Mouse (Mus musculus) mammary gland, adult 2 months (tissue): ENCODE data around the gene Acod1. TPM values are rescaled to one million over a fixed set of nuclear protein-coding genes. Genes with fewer than 3 reads are reported as not detected.

Source experiments
- polyA plus RNA-seq: library from polyadenylated mRNA; depleted of rRNA; stranded (reverse); fragments of >200 nt; gene quantifications from 2 replicates; pipeline ENCODE4 v1.2.3, GENCODE M21; 2012; ENCODE audit warnings: low replicate concordance; rRNA removed

Gene Acod1
- 0.11 and 0.12 TPM in 2 replicates for polyA plus RNA-seq

DNA sequence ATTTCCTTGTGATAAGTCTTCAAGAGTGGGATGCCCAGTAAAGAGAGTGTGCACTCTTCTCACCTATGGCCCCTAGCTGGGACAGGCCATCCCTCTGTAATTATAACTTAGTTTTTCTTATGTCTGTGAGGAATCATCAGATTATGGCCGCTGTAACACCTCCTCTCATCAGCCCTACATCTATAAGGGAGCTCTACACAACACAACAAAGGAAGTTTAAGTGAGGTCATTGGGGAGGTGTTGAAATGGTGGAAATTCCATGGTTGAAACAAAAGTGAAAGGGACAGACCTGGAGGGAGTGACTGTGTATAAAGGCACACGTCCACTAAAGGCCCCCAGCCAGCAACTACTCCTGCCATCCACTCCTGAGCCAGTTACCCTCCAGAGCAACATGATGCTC is at the start of gene Acod1:
Gene Acod1, plus strand, starts transcription at position 301 of the 400 bp plus-strand sequence.

DNA sequence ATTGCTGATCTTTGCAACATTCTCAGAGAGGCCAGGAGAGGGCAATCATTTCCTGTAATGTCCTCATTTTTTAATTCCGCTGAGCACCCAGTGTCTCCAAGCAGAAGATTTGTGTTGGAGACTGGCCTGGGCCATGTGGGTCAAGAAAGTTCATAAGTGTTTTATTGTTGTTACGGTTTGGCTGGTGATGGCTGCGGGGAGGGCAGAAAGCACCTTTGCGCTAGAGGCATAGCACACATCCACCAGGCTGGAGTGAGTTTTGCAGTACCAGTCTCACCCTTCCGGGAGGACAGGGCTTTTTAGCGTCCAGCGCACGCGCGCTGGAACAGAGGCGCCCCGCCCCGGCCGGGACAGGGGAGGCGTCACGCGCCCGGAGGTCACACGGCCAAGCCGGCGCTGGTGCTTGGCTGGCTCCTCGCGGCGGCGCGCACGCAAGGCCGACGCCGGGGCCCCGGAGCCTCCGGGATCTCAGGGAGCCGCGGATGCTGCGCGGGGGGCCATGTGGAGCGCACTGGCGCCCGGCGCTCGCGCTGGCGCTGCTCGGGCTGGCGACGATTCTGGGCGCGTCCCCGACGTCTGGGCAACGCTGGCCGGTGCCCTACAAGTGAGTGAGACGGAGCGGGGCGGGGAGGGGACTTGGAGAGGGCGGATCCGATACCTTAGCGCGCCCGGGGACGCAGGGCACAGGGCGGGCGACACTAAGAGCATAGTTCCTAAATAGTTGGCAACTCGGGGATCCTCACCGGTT is 23.3 kb downstream of the Acod1 start, which contains the start of gene Cln5:
Gene Cln5, plus strand, starts transcription at position 353 of the 748 bp plus-strand sequence.

DNA sequence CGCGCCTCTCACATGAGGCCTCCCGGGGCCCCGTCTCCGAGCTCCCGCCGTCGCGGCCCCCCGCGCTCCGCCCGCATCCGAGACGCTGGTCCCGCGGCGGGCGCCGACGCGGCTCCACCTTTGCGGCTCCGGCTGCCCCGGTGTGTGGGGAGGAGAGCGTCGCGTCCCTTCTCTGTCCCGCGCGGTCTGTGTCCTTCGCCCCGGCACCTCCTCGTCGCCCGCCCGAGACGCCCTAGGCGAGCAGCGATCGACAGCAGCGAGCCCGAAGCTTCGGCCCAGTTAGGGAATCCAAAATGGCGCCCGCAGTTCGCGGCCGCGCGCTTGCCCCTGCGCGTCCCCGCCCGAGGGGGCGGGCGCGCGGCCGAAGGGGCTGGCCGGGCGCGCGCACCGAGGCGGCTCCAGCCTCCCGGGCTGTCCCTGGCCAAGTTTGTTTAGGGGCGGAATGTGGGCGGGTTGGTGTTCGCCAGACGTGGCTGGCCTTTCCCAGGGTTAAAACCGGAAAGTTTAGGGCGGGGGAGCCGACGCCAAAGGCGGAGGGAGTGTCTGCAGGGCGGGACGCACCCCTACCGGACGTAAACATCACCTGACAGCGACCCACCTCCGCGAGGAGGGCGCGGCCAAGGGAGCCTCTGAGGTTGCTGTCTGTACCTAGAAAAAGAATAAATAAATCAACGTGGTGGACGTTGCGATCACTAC is 52.6 kb downstream of the Acod1 start, which contains the start of gene Fbxl3:
Gene Fbxl3, minus strand, starts transcription at position 329 of the 696 bp plus-strand sequence.

Other genes with a start within 250 kb of the Acod1 start
- gene Kctd12, start 64.3 kb upstream of the Acod1 start, polyA plus RNA-seq = 33.3 and 89.8 TPM in 2 replicates
- 27.7 and 28.8 TPM in 2 replicates for gene Cln5, start 23.2 kb downstream of the Acod1 start, polyA plus RNA-seq
- gene Fbxl3, start 52.6 kb downstream of the Acod1 start, polyA plus RNA-seq = 55.9 and 111 TPM in 2 replicates